8 mouse cellular contexts compared by ENCODE assay signal in the genomic region with DNA sequence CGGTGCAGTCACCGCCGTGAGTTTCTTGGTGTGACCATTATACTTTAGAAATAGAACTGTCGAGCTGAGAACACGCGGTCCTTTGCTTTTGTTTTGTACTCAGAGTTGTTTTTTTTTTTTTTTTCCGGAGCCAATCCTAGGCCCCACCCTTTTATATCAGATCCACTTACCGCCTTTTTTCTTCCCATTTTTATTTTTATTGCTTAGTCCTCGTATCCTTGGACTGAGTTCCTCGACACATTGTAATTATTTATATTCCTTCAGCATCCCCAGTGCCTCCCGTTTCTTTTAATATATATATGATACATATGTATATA. TPM values are rescaled to one million over a fixed set of nuclear protein-coding genes. Genes with fewer than 3 reads are reported as not detected.
DNase-seq lines count a peak whose midpoint lies in the region; ATAC-seq and TF ChIP-seq lines count a peak whose summit lies in the region.

No protein-coding gene starts in this region.

- WGBS in embryonic facial prominence, embryonic 14.5 days, result under 1% methylated on average over 8 of the region's 11 CpGs
- under 1% methylated on average over 11 of the region's 11 CpGs for WGBS in limb, embryonic 10.5 days
- WGBS in neural tube, embryonic 12.5 days, result under 1% methylated on average over 11 of the region's 11 CpGs

- peak overlapping the region; percentile 82 for H3K4me2 ChIP-seq in embryonic facial prominence, embryonic 14.5 days (ENCODE audit: low read depth, low read length)
- peak overlapping the region; percentile 81 for H3K4me2 ChIP-seq in neural tube, embryonic 12.5 days (replicated peaks)

- no peaks in the 10 kb centered on the region for H3K36me3 ChIP-seq in embryonic facial prominence, embryonic 14.5 days (ENCODE audit: control insufficient read depth, insufficient read depth, low read length)
- H3K36me3 ChIP-seq in limb, embryonic 10.5 days, result peaks cover 5% of the 10 kb centered on the region; the same call in 1 of the 2 replicates
- H3K36me3 ChIP-seq in neural tube, embryonic 12.5 days, result no peaks in the 10 kb centered on the region

- H3K27me3 ChIP-seq in embryonic facial prominence, embryonic 14.5 days (replicated peaks; ENCODE audit: control insufficient read depth, insufficient read depth, low read length), result no peaks in the 10 kb centered on the region
- H3K27me3 ChIP-seq in limb, embryonic 10.5 days (ENCODE audit: low read depth, poor library complexity, severe bottlenecking), result no peaks in the 10 kb centered on the region
- no peaks in the 10 kb centered on the region for H3K27me3 ChIP-seq in neural tube, embryonic 12.5 days (replicated peaks)

- H3K9me3 ChIP-seq in embryonic facial prominence, embryonic 14.5 days (ENCODE audit: control insufficient read depth, low read length), result no peaks in the 10 kb centered on the region
- no peaks in the 10 kb centered on the region for H3K9me3 ChIP-seq in limb, embryonic 10.5 days (replicated peaks)
- no peaks in the 10 kb centered on the region for H3K9me3 ChIP-seq in neural tube, embryonic 12.5 days

- intact Hi-C loops in left cerebral cortex, postnatal 10 days (cut with DNase I), result no loop called here

- peak overlapping the region; percentile 73 for H3K4me3 ChIP-seq in layer of hippocampus, adult 2 months
- H3K4me3 ChIP-seq in embryonic facial prominence, embryonic 14.5 days (ENCODE audit: low read depth, low read length), result peak overlapping the region; percentile 57
- H3K4me3 ChIP-seq in limb, embryonic 10.5 days, result peak overlapping the region; percentile 56
- H3K4me3 ChIP-seq in neural tube, embryonic 12.5 days, result peak overlapping the region; percentile 43

- peak overlapping the region; percentile 73 for H3K9ac ChIP-seq in embryonic facial prominence, embryonic 14.5 days (ENCODE audit: low read depth, low read length)
- H3K9ac ChIP-seq in neural tube, embryonic 12.5 days, result peak overlapping the region; percentile 65; the same call in 1 of the 2 replicates

- ATAC-seq in embryonic facial prominence, embryonic 14.5 days (ENCODE audit: low read depth), result no peak
- ATAC-seq in neural tube, embryonic 12.5 days (ENCODE audit: low FRiP score, low read depth), result no peak; the same call in 1 of the 2 replicates
- no peak for ATAC-seq in CD4-positive, CD25-positive, alpha-beta regulatory T cell, adult 4 months

- DNase-seq in layer of hippocampus, adult 2 months (ENCODE audit: low spot score in 2 of 2), result no peak
- DNase-seq in layer of hippocampus, adult 8-10 months (ENCODE audit: low spot score in 2 of 2), result no peak
- no peak for DNase-seq in embryonic facial prominence, embryonic 14.5 days (ENCODE audit: low spot score)
- no peak for DNase-seq in limb, embryonic 10.5 days (ENCODE audit: low spot score)
- DNase-seq in right cerebral cortex, postnatal 14 days, result no peak
- no peak for DNase-seq in left cerebral cortex, postnatal 10 days (ENCODE audit: extremely low spot score in 1 of 2, low spot score in 2 of 2)

- H3K27ac ChIP-seq in layer of hippocampus, adult 2 months, result peak overlapping the region; percentile 79
- peak overlapping the region; percentile 77 for H3K27ac ChIP-seq in embryonic facial prominence, embryonic 14.5 days (replicated peaks; ENCODE audit: low read depth, low read length)
- peak overlapping the region; percentile 81 for H3K27ac ChIP-seq in limb, embryonic 10.5 days
- H3K27ac ChIP-seq in neural tube, embryonic 12.5 days, result no peak overlapping the region

- no peak for TF ChIP-seq CTCF in layer of hippocampus, adult 2 months (conservative IDR thresholded peaks at IDR 0.05)

- peaks cover 11% of the 10 kb centered on the region; the same call in 1 of the 2 replicates for H3K4me1 ChIP-seq in embryonic facial prominence, embryonic 14.5 days (ENCODE audit: control insufficient read depth, insufficient read depth, low read length)
- H3K4me1 ChIP-seq in limb, embryonic 10.5 days, result peaks cover 13% of the 10 kb centered on the region
- H3K4me1 ChIP-seq in neural tube, embryonic 12.5 days, result peaks cover 13% of the 10 kb centered on the region

RNA-seq across cellular contexts. Expression of a gene that starts 0.3 kb away (rescaled TPM):
- total RNA-seq in layer of hippocampus, adult 2 months (2021), result 10 to 100 TPM; 49.1 to 54.1 TPM
- total RNA-seq in layer of hippocampus, adult 8-10 months (2022), result 10 to 100 TPM; 50.2 to 52.5 (median 52.1) TPM
- polyA plus RNA-seq in embryonic facial prominence, embryonic 14.5 days (2014; fragmentation: Nextera tagmentation; extraction: Ambion mirVana), result 39.1 and 43.6 TPM in 2 replicates
- polyA plus RNA-seq in limb, embryonic 10.5 days (2016; fragmentation: Nextera tagmentation; extraction: Ambion mirVana), result 65.6 and 79.8 TPM in 2 replicates
- polyA plus RNA-seq in neural tube, embryonic 12.5 days (2016; fragmentation: Nextera tagmentation; extraction: Ambion mirVana), result 97.1 and 100 TPM in 2 replicates
- polyA plus RNA-seq in CD4-positive, CD25-positive, alpha-beta regulatory T cell, adult 4 months (2017; shearing (Covaris generic)), result 10 to 100 TPM; 37.1 to 50.1 TPM
- 10 to 100 TPM; 58.2 to 60.8 TPM for total RNA-seq in left cerebral cortex, postnatal 10 days (2021)

RNA-seq across cellular contexts. Expression of a gene that starts 33.0 kb away (rescaled TPM):
- under 1 TPM in 1 of 2 experiments, not detected in 1; 0.20 TPM for total RNA-seq in layer of hippocampus, adult 2 months (2021)
- total RNA-seq in layer of hippocampus, adult 8-10 months (2022), result under 1 TPM in 2 of 4 experiments, not detected in 2; 0.25 to 0.27 TPM
- not detected in 2 replicates for polyA plus RNA-seq in embryonic facial prominence, embryonic 14.5 days (2014; fragmentation: Nextera tagmentation; extraction: Ambion mirVana)
- polyA plus RNA-seq in limb, embryonic 10.5 days (2016; fragmentation: Nextera tagmentation; extraction: Ambion mirVana), result not detected in 2 replicates
- polyA plus RNA-seq in neural tube, embryonic 12.5 days (2016; fragmentation: Nextera tagmentation; extraction: Ambion mirVana), result not detected in 2 replicates
- under 1 TPM in 1 of 2 experiments, not detected in 1; 0.71 TPM for polyA plus RNA-seq in CD4-positive, CD25-positive, alpha-beta regulatory T cell, adult 4 months (2017; shearing (Covaris generic))
- under 1 TPM; 0.13 to 0.20 TPM for total RNA-seq in left cerebral cortex, postnatal 10 days (2021)

RNA-seq across cellular contexts. Expression of a gene that starts 42.0 kb away (rescaled TPM):
- 10 to 100 TPM; 34.0 to 34.8 TPM for total RNA-seq in layer of hippocampus, adult 2 months (2021)
- total RNA-seq in layer of hippocampus, adult 8-10 months (2022), result 10 to 100 TPM; 31.1 to 39.7 (median 35.2) TPM
- polyA plus RNA-seq in embryonic facial prominence, embryonic 14.5 days (2014; fragmentation: Nextera tagmentation; extraction: Ambion mirVana), result 43.0 and 53.1 TPM in 2 replicates
- 119 and 125 TPM in 2 replicates for polyA plus RNA-seq in limb, embryonic 10.5 days (2016; fragmentation: Nextera tagmentation; extraction: Ambion mirVana)
- 73.2 and 76.3 TPM in 2 replicates for polyA plus RNA-seq in neural tube, embryonic 12.5 days (2016; fragmentation: Nextera tagmentation; extraction: Ambion mirVana)
- 10 to 100 TPM; 48.2 to 60.4 TPM for polyA plus RNA-seq in CD4-positive, CD25-positive, alpha-beta regulatory T cell, adult 4 months (2017; shearing (Covaris generic))
- 10 to 100 TPM; 37.5 to 40.5 TPM for total RNA-seq in left cerebral cortex, postnatal 10 days (2021)
